Mouse (Mus musculus) forebrain, embryonic 11.5 days (tissue): ENCODE results near the gene Pms1. TPM values are rescaled to one million over a fixed set of nuclear protein-coding genes. Genes with fewer than 3 reads are reported as not detected.

ENCODE experiments used
- ATAC-seq: fragments of 200-750 bp; cut with Nextera tagmentation; replicated peaks from 2 replicates; pipeline ENCODE4 v1.8.0; 2017; ENCODE audit warnings: moderate TSS enrichment; ENCODE audit not compliant: low FRiP score
- DNase-seq: peaks from one replicate; pipeline ENCODE4 v3.0.0-alpha.2; 2017; ENCODE audit warnings: low spot score
- H3K27ac ChIP-seq: fragments of 300-500 bp; sonication (generic); 2 replicates; pipeline ENCODE4 v1.5.1; 2014; ENCODE audit warnings: low read depth, low read length
- H3K27me3 ChIP-seq: fragments of 300-500 bp; sonication (generic); 2 replicates; pipeline ENCODE4 v1.6.1; 2014; ENCODE audit warnings: mild to moderate bottlenecking, low read length, mixed read lengths; ENCODE audit not compliant: control insufficient read depth, insufficient read depth
- H3K36me3 ChIP-seq: fragments of 300-500 bp; sonication (generic); 2 replicates; pipeline ENCODE4 v1.6.1; 2014; ENCODE audit warnings: mild to moderate bottlenecking, low read length, moderate library complexity, mixed read lengths; ENCODE audit not compliant: control insufficient read depth, insufficient read depth
- H3K4me1 ChIP-seq: fragments of 300-500 bp; sonication (generic); replicated peaks from 2 replicates; pipeline ENCODE4 v1.6.1; 2014; ENCODE audit warnings: low read length, mixed read lengths; ENCODE audit not compliant: control insufficient read depth, insufficient read depth
- H3K4me2 ChIP-seq: fragments of 300-500 bp; sonication (generic); 2 replicates; pipeline ENCODE4 v1.6.1; 2014; ENCODE audit warnings: low read depth, mild to moderate bottlenecking, low read length, moderate library complexity, mixed read lengths; ENCODE audit not compliant: severe bottlenecking
- H3K4me3 ChIP-seq: fragments of 300-500 bp; sonication (generic); 2 replicates; pipeline ENCODE4 v1.5.1; 2014; ENCODE audit warnings: low read depth, low read length
- H3K9ac ChIP-seq: fragments of 300-500 bp; sonication (generic); 2 replicates; pipeline ENCODE4 v1.6.1; 2014; ENCODE audit warnings: low read length
- H3K9me3 ChIP-seq: fragments of 300-500 bp; sonication (generic); 2 replicates; pipeline ENCODE4 v1.6.1; 2016; ENCODE audit warnings: low read length, mixed read lengths; ENCODE audit not compliant: control insufficient read depth
- WGBS: fragments of 180-500 bp; shearing (Covaris S2); extraction: QIAGEN DNeasy Blood & Tissue Kit; methylation state at CpG from one replicate; pipeline ENCODE4 v1.1.7; 2014; 5-methylcytosine and 5-hydroxymethylcytosine counted together
- polyA plus RNA-seq: library from polyadenylated mRNA; unstranded; fragments of >200 nt; fragmentation: Nextera tagmentation; extraction: Ambion mirVana; gene quantifications from 2 replicates; pipeline ENCODE4 v1.2.1, GENCODE M21; 2014

Pms1 gene
- polyA plus RNA-seq, 1 experiment from 2014 or later: 30.0 TPM

DNA sequence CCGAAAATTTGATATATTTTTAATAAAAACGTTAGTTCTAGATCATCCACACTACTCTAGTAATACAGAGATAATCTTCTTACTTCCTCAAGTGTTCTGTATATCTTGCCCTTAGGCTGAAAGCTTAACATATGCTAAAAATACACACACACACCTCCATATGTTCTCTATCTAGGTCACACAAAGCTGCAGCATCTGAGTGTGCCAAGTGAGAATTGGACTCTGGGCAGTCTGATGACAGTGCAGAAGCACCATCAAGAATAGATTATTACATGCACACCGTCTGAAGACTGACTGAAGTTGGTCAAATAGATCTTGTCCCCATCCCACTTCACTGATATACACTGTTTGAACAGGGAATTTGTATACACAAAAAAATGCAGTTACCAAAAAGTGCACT lies 71.2 kb downstream of the Pms1 start:
- Histone ChIP-seq H3K4me3 (no peak overlapping the region), H3K9me3 (no peaks in the 10 kb centered on the region), H3K9ac (no peak overlapping the region), H3K4me2 (no peak overlapping the region), H3K27ac (no peak overlapping the region), H3K27me3 (no peaks in the 10 kb centered on the region), H3K36me3 (no peaks in the 10 kb centered on the region), H3K4me1 (no peaks in the 10 kb centered on the region)
- no peak for DNase-seq
- no peak for ATAC-seq
- 87% methylated on average over 3 of the region's 3 CpGs for WGBS

- no peaks in the 10 kb centered on the region for H3K4me1 ChIP-seq
- 78% methylated on average over 1 of the region's 1 CpGs for WGBS
- H3K4me2 ChIP-seq: no peak overlapping the region
- no peak overlapping the region for H3K4me3 ChIP-seq
- no peaks in the 10 kb centered on the region for H3K9me3 ChIP-seq
- ATAC-seq (no peak), DNase-seq (no peak)
- H3K36me3 ChIP-seq: no peaks in the 10 kb centered on the region
- H3K27me3 ChIP-seq: no peaks in the 10 kb centered on the region
- no peak overlapping the region for H3K27ac ChIP-seq
- H3K9ac ChIP-seq: no peak overlapping the region
Observed at GRCm38 (mm10) chr1:53224775-53225174, 72.0 kb downstream of the Pms1 start.

- Histone ChIP-seq H3K36me3 (no peaks in the 10 kb centered on the region), H3K4me3 (no peak overlapping the region), H3K9ac (no peak overlapping the region), H3K9me3 (no peaks in the 10 kb centered on the region), H3K27me3 (no peaks in the 10 kb centered on the region), H3K4me2 (no peak overlapping the region), H3K4me1 (no peaks in the 10 kb centered on the region), H3K27ac (no peak overlapping the region)
- no peak for ATAC-seq
- no peak for DNase-seq
Observed at GRCm38 (mm10) chr1:53210136-53210535, 86.7 kb downstream of the Pms1 start.

GRCm38 (mm10) chr1:53203902-53204301 lies 92.9 kb downstream of the Pms1 start:
- Histone ChIP-seq H3K9ac (no peak overlapping the region), H3K4me1 (no peaks in the 10 kb centered on the region), H3K4me2 (no peak overlapping the region), H3K36me3 (no peaks in the 10 kb centered on the region), H3K27me3 (no peaks in the 10 kb centered on the region), H3K4me3 (no peak overlapping the region), H3K27ac (no peak overlapping the region), H3K9me3 (no peaks in the 10 kb centered on the region)
- ATAC-seq (no peak), DNase-seq (no peak)
- WGBS: 92% methylated on average over 2 of the region's 2 CpGs

DNA sequence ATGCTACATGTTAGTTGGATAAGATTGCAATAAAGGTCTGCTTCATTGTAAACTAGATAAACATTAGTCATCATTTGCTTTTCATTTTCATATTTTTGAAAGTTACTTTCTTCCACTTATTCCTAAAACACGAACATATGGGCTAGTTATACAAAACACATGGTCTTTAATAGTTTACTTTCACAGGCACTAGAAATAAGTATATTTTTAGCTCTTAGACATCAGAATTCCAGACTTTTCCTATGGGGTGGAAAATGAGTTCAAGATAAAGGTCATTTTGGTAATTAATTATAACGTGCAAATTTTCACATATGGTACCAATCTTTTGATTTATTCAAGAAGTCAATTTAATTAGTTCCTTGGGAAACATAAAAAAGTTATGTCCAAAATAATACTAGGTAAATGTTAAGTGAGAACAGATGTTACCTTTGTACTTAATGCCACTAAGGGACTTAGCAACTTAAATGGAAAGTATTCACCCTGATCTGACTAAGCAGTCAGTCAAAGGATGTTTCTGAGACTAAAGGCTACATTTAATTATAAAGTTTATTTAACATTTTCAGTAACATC lies 95.1 kb downstream of the Pms1 start:
- no peaks in the 10 kb centered on the region for H3K36me3 ChIP-seq
- H3K27ac ChIP-seq: no peak overlapping the region
- H3K4me3 ChIP-seq: no peak overlapping the region
- no peaks in the 10 kb centered on the region for H3K9me3 ChIP-seq
- H3K9ac ChIP-seq: no peak overlapping the region
- no peak overlapping the region for H3K4me2 ChIP-seq
- no peak for ATAC-seq
- WGBS: 77% methylated on average over 2 of the region's 2 CpGs
- H3K27me3 ChIP-seq: no peaks in the 10 kb centered on the region
- H3K4me1 ChIP-seq: no peaks in the 10 kb centered on the region
- DNase-seq: no peak

- H3K9ac ChIP-seq: no peak overlapping the region
- no peaks in the 10 kb centered on the region for H3K4me1 ChIP-seq
- H3K27me3 ChIP-seq: no peaks in the 10 kb centered on the region
- H3K36me3 ChIP-seq: no peaks in the 10 kb centered on the region
- H3K4me2 ChIP-seq: no peak overlapping the region
- no peak overlapping the region for H3K27ac ChIP-seq
- no peak for DNase-seq
- no peak overlapping the region for H3K4me3 ChIP-seq
- no peak for ATAC-seq
- no peaks in the 10 kb centered on the region for H3K9me3 ChIP-seq
- WGBS: 89% methylated on average over 3 of the region's 3 CpGs
Observed at GRCm38 (mm10) chr1:53194536-53194935, 102.3 kb downstream of the Pms1 start.

GRCm38 (mm10) chr1:53191234-53191633 lies 105.6 kb downstream of the Pms1 start:
- no peaks in the 10 kb centered on the region for H3K27me3 ChIP-seq
- WGBS: 43% methylated on average over 3 of the region's 3 CpGs

GRCm38 (mm10) chr1:53189620-53190019 lies 107.2 kb downstream of the Pms1 start:
- H3K4me2 ChIP-seq: no peak overlapping the region
- no peaks in the 10 kb centered on the region for H3K4me1 ChIP-seq
- DNase-seq: no peak
- H3K27me3 ChIP-seq: no peaks in the 10 kb centered on the region
- WGBS: 81% methylated on average over 3 of the region's 3 CpGs
- no peaks in the 10 kb centered on the region for H3K9me3 ChIP-seq
- H3K27ac ChIP-seq: no peak overlapping the region
- no peak for ATAC-seq
- H3K36me3 ChIP-seq: no peaks in the 10 kb centered on the region
- H3K4me3 ChIP-seq: no peak overlapping the region
- H3K9ac ChIP-seq: no peak overlapping the region

More at GRCm38 (mm10) chr1:53191234-53191633, 105.6 kb downstream of the Pms1 start:
- Histone ChIP-seq H3K4me2 (no peak overlapping the region), H3K27ac (no peak overlapping the region), H3K9me3 (no peaks in the 10 kb centered on the region), H3K4me1 (no peaks in the 10 kb centered on the region), H3K4me3 (no peak overlapping the region), H3K9ac (no peak overlapping the region), H3K36me3 (no peaks in the 10 kb centered on the region)
- DNase-seq (no peak), ATAC-seq (no peak)

DNA sequence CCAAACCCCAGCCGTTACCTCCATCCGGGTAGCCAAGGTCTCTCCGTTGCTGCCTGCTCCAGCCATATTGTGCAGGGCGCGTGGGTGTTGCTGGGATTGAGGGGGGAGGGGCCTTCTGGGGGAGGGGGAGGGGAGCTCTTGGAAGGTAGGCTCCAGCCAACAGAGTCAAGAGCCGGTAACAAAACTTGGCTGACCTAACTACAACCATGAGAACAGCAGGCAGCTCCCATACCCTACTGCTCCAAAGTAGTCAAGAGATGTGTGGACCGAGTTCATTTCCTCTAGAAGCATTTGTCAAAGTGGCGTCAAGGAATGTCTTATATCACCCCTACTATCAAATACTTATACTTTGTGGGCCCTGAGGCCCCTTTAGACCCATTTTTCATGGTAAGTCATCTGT lies 109.3 kb downstream of the Pms1 start, which contains the start of gene 1700019A02Rik:
Gene 1700019A02Rik, minus strand, starts transcription at position 101 of the 400 bp plus-strand sequence.
- Histone ChIP-seq H3K27me3 (no peaks in the 10 kb centered on the region), H3K9ac (no peak within 1 kb of the TSS), H3K4me1 (no peaks in the 10 kb centered on the region), H3K4me3 (no peak within 1 kb of the TSS), H3K4me2 (no peak within 1 kb of the TSS), H3K36me3 (no peaks in the 10 kb centered on the region), H3K27ac (no peak within 1 kb of the TSS), H3K9me3 (no peaks in the 10 kb centered on the region)
- WGBS: 98% methylated on average over 8 of the region's 8 CpGs
- ATAC-seq: no peak
- no peak for DNase-seq
